14 mouse cellular contexts compared by ENCODE assay signal in genomic region chr1:185482762-185483161, GRCm38 (mm10). TPM values are rescaled to one million over a fixed set of nuclear protein-coding genes. Genes with fewer than 3 reads are reported as not detected.
DNase-seq lines count a peak whose midpoint lies in the region; ATAC-seq lines count a peak whose summit lies in the region.
"Had no signal": no experiment of that assay in that cellular context is flagged by ENCODE, and none has a peak within 500 bp of the region (broad histone marks: within the 10 kb centered on the region; RNA-seq: fewer than 3 reads in every experiment).

No protein-coding gene starts in this region.

- no peak for DNase-seq in intestine, embryonic 14.5 days (ENCODE audit: low spot score)
- no peak for DNase-seq in embryonic facial prominence, embryonic 11.5 days (ENCODE audit: low spot score)
- no peak for DNase-seq in hindbrain, embryonic 10.5 days (ENCODE audit: low spot score)
- no peak for DNase-seq in gastrocnemius, postnatal 25 days
- no peak for DNase-seq in lung, postnatal 14 days
- no peak for DNase-seq in embryo, embryonic 10 days (ENCODE audit: low spot score)
- DNase-seq: kidney, adult 11 months; liver, embryonic 13.5 days; lung, postnatal 4 days; thymus, postnatal 4 days had no signal

- no peak overlapping the region for H3K4me3 ChIP-seq in intestine, embryonic 14.5 days (ENCODE audit: low read depth, low read length)
- no peak overlapping the region for H3K4me3 ChIP-seq in intestine, embryonic 15.5 days (replicated peaks)
- no peak overlapping the region for H3K4me3 ChIP-seq in embryonic facial prominence, embryonic 11.5 days (ENCODE audit: low read depth, low read length)
- no peak overlapping the region for H3K4me3 ChIP-seq in hindbrain, embryonic 10.5 days
- H3K4me3 ChIP-seq in limb, embryonic 13.5 days = peak overlapping the region; percentile 39; the same call in 1 of the 2 replicates
- H3K4me3 ChIP-seq: heart, embryonic 12.5 days; liver, embryonic 13.5 days; myocyte had no signal

- ATAC-seq in intestine, embryonic 14.5 days (replicated peaks; ENCODE audit: low FRiP score, low TSS enrichment, low read depth) = no peak
- no peak for ATAC-seq in intestine, embryonic 15.5 days
- no peak for ATAC-seq in embryonic facial prominence, embryonic 11.5 days (replicated peaks; ENCODE audit: insufficient number of reproducible peaks, low FRiP score, low TSS enrichment, low read depth)
- ATAC-seq in limb, embryonic 13.5 days (ENCODE audit: low FRiP score, low read depth) = no peak

- WGBS in intestine, embryonic 14.5 days = 90% methylated on average over 2 of the region's 2 CpGs
- 94% methylated on average over 2 of the region's 2 CpGs for WGBS in intestine, embryonic 15.5 days
- 85% methylated on average over 2 of the region's 2 CpGs for WGBS in embryonic facial prominence, embryonic 11.5 days
- 84% methylated on average over 2 of the region's 2 CpGs for WGBS in hindbrain, embryonic 10.5 days
- 79% methylated on average over 2 of the region's 2 CpGs for WGBS in limb, embryonic 13.5 days

- peaks cover 9% of the 10 kb centered on the region for H3K4me1 ChIP-seq in intestine, embryonic 14.5 days (replicated peaks; ENCODE audit: control insufficient read depth, insufficient read depth, low read length)
- 0 out of 2 replicates have a peak, but pooled peaks cover 12% of the 10 kb centered on the region for H3K4me1 ChIP-seq in intestine, embryonic 15.5 days (replicated peaks)
- H3K4me1 ChIP-seq in embryonic facial prominence, embryonic 11.5 days (ENCODE audit: control insufficient read depth, insufficient read depth, low read length) = no peaks in the 10 kb centered on the region
- peaks cover 19% of the 10 kb centered on the region for H3K4me1 ChIP-seq in hindbrain, embryonic 10.5 days (replicated peaks)
- H3K4me1 ChIP-seq in limb, embryonic 13.5 days = peaks cover 37% of the 10 kb centered on the region
- H3K4me1 ChIP-seq: heart, embryonic 12.5 days had no signal

- peak overlapping the region; percentile 3; the same call in 1 of the 2 replicates for H3K27ac ChIP-seq in intestine, embryonic 14.5 days (ENCODE audit: low read depth)
- no peak overlapping the region for H3K27ac ChIP-seq in intestine, embryonic 15.5 days
- H3K27ac ChIP-seq in embryonic facial prominence, embryonic 11.5 days (replicated peaks; ENCODE audit: low read depth, low read length) = 0 out of 2 replicates have a peak overlapping the region, but pooled peaks have one; percentile 30
- H3K27ac ChIP-seq in hindbrain, embryonic 10.5 days = peak overlapping the region; percentile 68
- H3K27ac ChIP-seq in limb, embryonic 13.5 days = 0 out of 2 replicates have a peak overlapping the region, but pooled peaks have one; percentile 67
- H3K27ac ChIP-seq: liver, embryonic 13.5 days had no signal

- no peaks in the 10 kb centered on the region for H3K27me3 ChIP-seq in intestine, embryonic 14.5 days (replicated peaks; ENCODE audit: control insufficient read depth, insufficient read depth, low read length)
- no peaks in the 10 kb centered on the region for H3K27me3 ChIP-seq in intestine, embryonic 15.5 days (replicated peaks)
- H3K27me3 ChIP-seq in embryonic facial prominence, embryonic 11.5 days (ENCODE audit: control insufficient read depth, insufficient read depth, low read length) = no peaks in the 10 kb centered on the region
- no peaks in the 10 kb centered on the region for H3K27me3 ChIP-seq in hindbrain, embryonic 10.5 days (ENCODE audit: insufficient read depth, poor library complexity, severe bottlenecking)
- no peaks in the 10 kb centered on the region for H3K27me3 ChIP-seq in limb, embryonic 13.5 days
- H3K27me3 ChIP-seq: heart, embryonic 12.5 days had no signal

- H3K36me3 ChIP-seq in intestine, embryonic 14.5 days (ENCODE audit: control insufficient read depth, insufficient read depth, low read length) = no peaks in the 10 kb centered on the region
- H3K36me3 ChIP-seq in intestine, embryonic 15.5 days = no peaks in the 10 kb centered on the region
- H3K36me3 ChIP-seq in embryonic facial prominence, embryonic 11.5 days (replicated peaks; ENCODE audit: control insufficient read depth, insufficient read depth, low read depth, low read length) = no peaks in the 10 kb centered on the region
- H3K36me3 ChIP-seq in hindbrain, embryonic 10.5 days = no peaks in the 10 kb centered on the region
- no peaks in the 10 kb centered on the region for H3K36me3 ChIP-seq in limb, embryonic 13.5 days
- H3K36me3 ChIP-seq: heart, embryonic 12.5 days; liver, embryonic 13.5 days had no signal

- no peaks in the 10 kb centered on the region for H3K9me3 ChIP-seq in intestine, embryonic 14.5 days (ENCODE audit: control insufficient read depth, low read length)
- no peaks in the 10 kb centered on the region for H3K9me3 ChIP-seq in intestine, embryonic 15.5 days
- H3K9me3 ChIP-seq in embryonic facial prominence, embryonic 11.5 days (replicated peaks; ENCODE audit: control insufficient read depth, low read length) = no peaks in the 10 kb centered on the region
- no peaks in the 10 kb centered on the region for H3K9me3 ChIP-seq in hindbrain, embryonic 10.5 days
- no peaks in the 10 kb centered on the region for H3K9me3 ChIP-seq in limb, embryonic 13.5 days
- H3K9me3 ChIP-seq: heart, embryonic 12.5 days; liver, embryonic 13.5 days had no signal

- no peak overlapping the region for H3K9ac ChIP-seq in intestine, embryonic 14.5 days (ENCODE audit: low read length)
- no peak overlapping the region for H3K9ac ChIP-seq in intestine, embryonic 15.5 days
- no peak overlapping the region for H3K9ac ChIP-seq in embryonic facial prominence, embryonic 11.5 days (replicated peaks; ENCODE audit: low read length)
- H3K9ac ChIP-seq in limb, embryonic 13.5 days = no peak overlapping the region
- H3K9ac ChIP-seq: heart, embryonic 12.5 days; liver, embryonic 13.5 days had no signal

- H3K4me2 ChIP-seq in intestine, embryonic 14.5 days (ENCODE audit: low read length) = no peak overlapping the region
- no peak overlapping the region; the same call in 1 of the 2 replicates for H3K4me2 ChIP-seq in intestine, embryonic 15.5 days (replicated peaks)
- H3K4me2 ChIP-seq in embryonic facial prominence, embryonic 11.5 days (ENCODE audit: low read depth, low read length) = no peak overlapping the region
- peak overlapping the region; percentile 68 for H3K4me2 ChIP-seq in limb, embryonic 13.5 days (replicated peaks)
- H3K4me2 ChIP-seq: heart, embryonic 12.5 days; liver, embryonic 13.5 days had no signal

RNA-seq across cellular contexts. Expression of gene Slc30a10, which starts 28.1 kb away (rescaled TPM):
- 1.1 and 1.2 TPM in 2 replicates for polyA plus RNA-seq in intestine, embryonic 14.5 days (2014; fragmentation: Nextera tagmentation; extraction: Ambion mirVana)
- polyA plus RNA-seq in intestine, embryonic 15.5 days (2015; fragmentation: Nextera tagmentation; extraction: Ambion mirVana) = 2.3 TPM in 2 replicates
- 0.95 and 1.6 TPM in 2 replicates for polyA plus RNA-seq in embryonic facial prominence, embryonic 11.5 days (2014; fragmentation: Nextera tagmentation; extraction: Ambion mirVana)
- polyA plus RNA-seq in hindbrain, embryonic 10.5 days (2016; fragmentation: Nextera tagmentation; extraction: Ambion mirVana) = 1.3 and 1.6 TPM in 2 replicates
- polyA plus RNA-seq in limb, embryonic 13.5 days (2015; fragmentation: Nextera tagmentation; extraction: Ambion mirVana) = 0.36 and 0.45 TPM in 2 replicates
- not detected for total RNA-seq in gastrocnemius, postnatal 25 days (2021)
- polyA plus RNA-seq: myocyte had no signal
